ENCODE assay signal across 8 mouse cellular contexts in genomic region chr1:66863741-66864495, GRCm38 (mm10). TPM values are rescaled to one million over a fixed set of nuclear protein-coding genes. Genes with fewer than 3 reads are reported as not detected.
DNase-seq lines count a peak whose midpoint lies in the region; ATAC-seq lines count a peak whose summit lies in the region.

No protein-coding gene starts in this region.

- no peaks in the 10 kb centered on the region for H3K9me3 ChIP-seq in forebrain, embryonic 14.5 days (replicated peaks; ENCODE audit: control insufficient read depth, low read length)
- peaks cover 7% of the 10 kb centered on the region; the same call in 1 of the 2 replicates for H3K9me3 ChIP-seq in neural tube, embryonic 13.5 days

- no peaks in the 10 kb centered on the region for H3K27me3 ChIP-seq in forebrain, embryonic 14.5 days (replicated peaks; ENCODE audit: control insufficient read depth, insufficient read depth, low read length)
- H3K27me3 ChIP-seq in neural tube, embryonic 13.5 days: no peaks in the 10 kb centered on the region

- H3K4me1 ChIP-seq in forebrain, embryonic 14.5 days (ENCODE audit: control insufficient read depth, insufficient read depth, low read length): 0 out of 2 replicates have a peak, but pooled peaks cover 5% of the 10 kb centered on the region
- H3K4me1 ChIP-seq in neural tube, embryonic 13.5 days (replicated peaks): peaks cover 13% of the 10 kb centered on the region

- WGBS in forebrain, embryonic 14.5 days: 17% methylated on average over 9 of the region's 9 CpGs
- WGBS in neural tube, embryonic 13.5 days: 16% methylated on average over 9 of the region's 9 CpGs

- H3K4me2 ChIP-seq in forebrain, embryonic 14.5 days (ENCODE audit: low read length): peak overlapping the region; percentile 88
- H3K4me2 ChIP-seq in neural tube, embryonic 13.5 days: peak overlapping the region; percentile 86

- H3K9ac ChIP-seq in forebrain, embryonic 14.5 days (ENCODE audit: low read length): no peak overlapping the region
- H3K9ac ChIP-seq in neural tube, embryonic 13.5 days: no peak overlapping the region

- no peak for ATAC-seq in forebrain, embryonic 14.5 days
- ATAC-seq in neural tube, embryonic 13.5 days (ENCODE audit: low read depth): no peak

- H3K36me3 ChIP-seq in forebrain, embryonic 14.5 days (ENCODE audit: control insufficient read depth, insufficient read depth, low read length): no peaks in the 10 kb centered on the region
- no peaks in the 10 kb centered on the region for H3K36me3 ChIP-seq in neural tube, embryonic 13.5 days

- DNase-seq in thymus, postnatal 0 days (ENCODE audit: low spot score): peak; percentile 16
- no peak for DNase-seq in thymus, postnatal 36 days
- DNase-seq in forebrain, embryonic 14.5 days (ENCODE audit: low spot score): no peak
- DNase-seq in kidney, postnatal 36 days: peak; percentile 18 to 29
- no peak for DNase-seq in layer of hippocampus, postnatal 14 days (ENCODE audit: low spot score in 2 of 2)
- no peak for DNase-seq in adrenal gland, postnatal 25 days
- DNase-seq in cerebellum, adult 11-12 months: no peak

- no peak overlapping the region for H3K27ac ChIP-seq in forebrain, embryonic 14.5 days (ENCODE audit: low read depth, low read length)
- H3K27ac ChIP-seq in neural tube, embryonic 13.5 days (replicated peaks): no peak overlapping the region

- H3K4me3 ChIP-seq in forebrain, embryonic 14.5 days (ENCODE audit: low read depth, low read length): peak overlapping the region; percentile 73
- H3K4me3 ChIP-seq in neural tube, embryonic 13.5 days: peak overlapping the region; percentile 80

RNA-seq across cellular contexts. Expression of gene Acadl, which starts 0.8 kb away (rescaled TPM):
- polyA plus RNA-seq in thymus, postnatal 0 days (2015; fragmentation: Nextera tagmentation; extraction: Ambion mirVana): 77.5 and 89.0 TPM in 2 replicates
- polyA plus RNA-seq in forebrain, embryonic 14.5 days (2014; fragmentation: Nextera tagmentation; extraction: Ambion mirVana): 34.7 and 36.2 TPM in 2 replicates
- polyA plus RNA-seq in neural tube, embryonic 13.5 days (2015; fragmentation: Nextera tagmentation; extraction: Ambion mirVana): 68.8 and 74.9 TPM in 2 replicates
- total RNA-seq in layer of hippocampus, postnatal 14 days (2021): 10 to 100 TPM; 33.7 to 34.2 TPM
- 444 and 484 TPM in 2 replicates for total RNA-seq in adrenal gland, postnatal 25 days (2021)

RNA-seq across cellular contexts. Expression of gene Kansl1l, which starts 46.6 kb away (rescaled TPM):
- 21.3 and 25.3 TPM in 2 replicates for polyA plus RNA-seq in thymus, postnatal 0 days (2015; fragmentation: Nextera tagmentation; extraction: Ambion mirVana)
- 8.5 and 10.9 TPM in 2 replicates for polyA plus RNA-seq in forebrain, embryonic 14.5 days (2014; fragmentation: Nextera tagmentation; extraction: Ambion mirVana)
- 17.1 and 17.5 TPM in 2 replicates for polyA plus RNA-seq in neural tube, embryonic 13.5 days (2015; fragmentation: Nextera tagmentation; extraction: Ambion mirVana)
- 10 to 100 TPM; 14.3 to 15.0 TPM for total RNA-seq in layer of hippocampus, postnatal 14 days (2021)
- total RNA-seq in adrenal gland, postnatal 25 days (2021): 25.5 and 26.3 TPM in 2 replicates

Comparison
In these comparisons a context has a peak if more than half of its experiments do, and no peak if none do; other contexts are left out.
1. DNase-seq: peak in thymus, postnatal 0 days (single experiment) and kidney, postnatal 36 days (2 of 2); none in thymus, postnatal 36 days (0 of 2), forebrain, embryonic 14.5 days (single experiment), layer of hippocampus, postnatal 14 days (0 of 2), adrenal gland, postnatal 25 days (single experiment) and cerebellum, adult 11-12 months (single experiment).